Mouse (Mus musculus): ENCODE data around the gene Cckbr.
A peak's percentile ranks its signal among the peaks of the same experiment; 100 is the strongest.
"Not testable (repeated sequence)": the region's sequence is repeated elsewhere in the genome, so short reads cannot be mapped to it uniquely, and the experiment has no call there.

The Cckbr gene

GRCm38 (mm10) chr7:105437979-105438772 is 12.6 kb downstream of the Cckbr start:
- peak; percentile 43 to 60 for DNase-seq (ENCODE audit: low spot score in 2 of 2)

GRCm38 (mm10) chr7:105441426-105441825 is 15.9 kb downstream of the Cckbr start:
- DNase-seq (ENCODE audit: low spot score in 2 of 2), result no peak

- no peak for DNase-seq (ENCODE audit: low spot score in 2 of 2)
Measured at GRCm38 (mm10) chr7:105445076-105445475, 19.5 kb downstream of the Cckbr start.

DNA sequence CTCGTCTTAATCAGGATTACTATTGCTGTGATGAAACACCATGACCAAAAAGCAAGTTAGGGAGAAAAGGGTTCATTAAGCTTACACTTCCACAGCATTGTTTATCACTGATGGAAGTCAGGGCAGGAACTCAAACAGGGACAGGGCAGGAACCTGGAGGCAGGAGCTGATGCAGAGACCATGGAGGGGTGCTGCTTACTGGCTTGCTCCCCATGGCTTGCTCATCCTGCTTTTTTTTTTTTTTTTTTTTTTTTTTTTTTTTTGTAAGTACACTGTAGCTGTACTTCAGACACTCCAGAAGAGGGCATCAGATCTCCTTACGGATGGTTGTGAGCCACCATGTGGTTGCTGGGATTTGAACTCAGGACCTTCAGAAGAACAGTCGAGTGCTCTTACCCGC is 27.8 kb downstream of the Cckbr start:
- not testable (repeated sequence) for DNase-seq (ENCODE audit: low spot score in 2 of 2)

- DNase-seq (ENCODE audit: low spot score in 2 of 2), result no peak
Measured at GRCm38 (mm10) chr7:105458546-105458945, 33.0 kb downstream of the Cckbr start.

DNA sequence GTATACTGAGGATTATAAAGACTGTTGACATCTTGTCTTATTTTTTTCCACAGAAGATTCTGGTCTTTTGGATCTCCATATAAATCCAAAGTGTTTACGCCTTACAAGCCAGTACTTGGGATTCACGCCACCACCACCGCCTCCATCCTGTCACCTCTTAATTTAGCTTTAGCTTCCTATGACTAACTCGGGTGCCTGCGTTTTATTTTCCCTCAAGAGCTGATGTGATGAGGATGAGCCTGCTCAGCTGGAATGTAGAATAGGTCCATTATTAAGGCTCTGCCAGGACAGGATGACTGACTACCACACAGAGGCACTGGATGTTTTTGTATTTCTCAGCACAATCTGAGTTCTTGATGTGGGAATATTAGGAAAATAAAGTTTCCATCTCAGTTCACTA is 40.0 kb downstream of the Cckbr start:
- peak; percentile 68 to 84 for DNase-seq (ENCODE audit: low spot score in 2 of 2)

DNA sequence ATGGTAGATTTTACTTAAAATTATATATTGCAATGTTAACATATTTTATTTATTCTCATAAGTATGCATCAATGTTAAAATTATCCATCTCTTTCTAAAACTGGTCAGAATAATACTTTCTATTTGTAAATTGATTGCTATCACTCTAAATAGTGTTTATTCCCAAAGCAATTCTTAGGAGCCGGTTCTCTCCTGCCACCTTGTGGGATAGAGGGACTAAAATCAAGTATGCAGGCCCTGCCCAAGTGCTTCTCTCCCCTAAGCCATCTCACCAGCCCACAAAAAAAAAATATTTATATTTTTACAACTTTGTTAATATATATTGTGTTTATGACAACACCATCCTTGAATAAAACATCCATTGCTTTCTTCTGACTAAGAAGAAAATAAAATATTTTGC is 47.1 kb downstream of the Cckbr start:
- peak in 1 of 2 experiments; percentile 43 for DNase-seq (ENCODE audit: low spot score in 2 of 2)

GRCm38 (mm10) chr7:105474771-105475315 is 49.3 kb downstream of the Cckbr start:
- no peak for DNase-seq (ENCODE audit: low spot score in 2 of 2)

DNA sequence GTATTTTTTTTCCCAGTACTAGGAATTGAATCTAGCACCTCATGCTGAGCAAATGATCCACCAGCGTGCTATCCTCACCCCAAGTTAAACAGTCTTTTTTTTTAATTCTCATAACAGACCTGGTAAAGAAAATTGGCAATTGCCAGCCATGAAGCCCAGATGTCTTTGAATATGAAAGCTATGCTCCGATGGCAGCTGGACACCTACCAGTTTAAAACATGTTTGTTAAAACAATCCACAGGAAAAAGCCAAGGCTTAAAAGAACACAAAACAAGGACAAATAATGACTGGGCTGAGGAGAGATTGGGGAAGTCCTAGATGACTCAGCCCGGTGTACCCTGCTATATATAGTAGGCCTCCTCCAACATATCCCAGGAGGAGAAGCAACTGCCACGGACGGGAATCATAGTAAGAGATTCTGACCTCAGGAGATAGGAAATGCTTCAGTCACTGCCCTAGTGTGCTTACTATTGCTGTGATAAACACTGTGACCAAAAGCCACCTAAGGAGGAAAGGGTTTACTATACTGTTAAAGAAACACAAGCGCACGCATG is 49.9 kb downstream of the Cckbr start:
- no peak for DNase-seq (ENCODE audit: low spot score in 2 of 2)

DNA sequence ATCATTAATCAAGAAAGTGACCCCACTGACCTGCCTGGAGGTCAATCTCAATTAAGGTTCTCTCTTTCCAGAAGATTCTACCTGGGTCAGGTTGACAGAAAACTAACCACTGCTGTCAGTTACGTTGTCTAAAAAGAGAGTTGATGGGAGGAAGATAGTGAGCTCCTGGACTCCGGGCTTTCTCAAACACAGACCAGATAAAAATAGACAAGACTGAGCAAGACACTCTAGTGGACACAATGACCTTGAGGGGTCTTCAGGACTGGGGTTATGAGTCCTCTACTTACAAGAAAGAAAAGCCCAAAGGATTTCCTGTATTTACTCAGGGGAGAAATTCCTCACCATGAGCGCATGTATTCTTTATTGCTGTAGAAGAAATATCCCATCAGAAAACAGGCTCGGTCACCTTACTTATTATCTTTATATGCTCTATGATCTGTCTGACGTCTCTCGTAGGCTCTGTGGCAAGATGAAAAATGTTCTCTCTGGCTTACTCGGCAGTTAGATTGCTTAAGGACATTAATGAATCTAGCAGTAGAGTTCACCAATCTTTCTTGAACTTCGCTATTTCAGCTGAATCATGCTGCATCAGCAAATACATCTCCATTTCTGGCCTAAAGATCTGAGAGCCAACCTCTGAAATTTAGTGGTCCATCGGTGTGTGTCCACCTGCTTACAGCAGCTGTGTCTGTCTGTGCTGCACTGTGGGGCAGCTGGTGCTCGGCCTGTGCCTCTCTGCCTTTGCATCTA is 51.3 kb downstream of the Cckbr start:
- no peak for DNase-seq (ENCODE audit: low spot score in 2 of 2)

GRCm38 (mm10) chr7:105477433-105477700 is 51.8 kb downstream of the Cckbr start:
- DNase-seq (ENCODE audit: low spot score in 2 of 2), result no peak

DNA sequence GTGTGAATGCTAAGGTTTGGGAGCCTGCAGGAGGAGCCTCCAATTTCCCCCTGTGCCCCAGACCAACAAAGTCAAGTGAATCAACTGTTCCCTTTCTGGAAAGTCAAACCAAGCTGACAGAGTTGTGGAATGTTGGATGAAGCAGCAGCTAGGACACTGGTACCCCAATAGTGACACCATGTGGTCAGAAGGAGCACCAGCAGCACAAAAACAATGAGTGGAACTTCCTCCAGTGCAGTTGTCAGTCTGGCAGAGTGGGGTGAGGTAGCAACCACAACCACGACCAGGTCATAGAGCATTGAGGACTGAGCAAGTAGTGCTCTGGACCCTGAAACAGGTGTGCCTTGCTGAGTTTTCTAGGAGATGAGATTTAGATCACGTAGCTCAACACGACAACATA is 52.3 kb downstream of the Cckbr start:
- peak; percentile 72 to 77 for DNase-seq (ENCODE audit: low spot score in 2 of 2)

DNA sequence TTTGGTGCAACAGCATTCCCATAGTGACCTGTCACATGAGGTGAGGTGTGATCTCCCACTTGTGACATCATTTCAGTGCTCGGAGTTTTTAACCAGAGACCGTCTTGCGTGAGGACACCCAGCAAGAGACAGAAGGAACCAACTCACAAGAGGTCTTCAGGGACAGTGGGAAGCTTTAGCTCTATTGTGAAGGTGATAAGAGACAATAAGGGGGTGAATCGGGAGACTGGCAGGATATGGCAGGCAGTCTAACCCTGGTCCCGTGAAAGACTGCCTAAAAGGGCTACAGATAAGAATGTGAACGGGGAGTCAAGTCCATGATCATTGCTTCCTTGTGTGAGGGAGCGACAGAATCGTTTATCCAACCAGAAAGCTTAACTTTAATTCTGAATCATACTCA is 52.8 kb downstream of the Cckbr start:
- DNase-seq (ENCODE audit: low spot score in 2 of 2), result no peak

- DNase-seq (ENCODE audit: low spot score in 2 of 2), result no peak
Measured at GRCm38 (mm10) chr7:105479232-105479631, 53.7 kb downstream of the Cckbr start.

DNA sequence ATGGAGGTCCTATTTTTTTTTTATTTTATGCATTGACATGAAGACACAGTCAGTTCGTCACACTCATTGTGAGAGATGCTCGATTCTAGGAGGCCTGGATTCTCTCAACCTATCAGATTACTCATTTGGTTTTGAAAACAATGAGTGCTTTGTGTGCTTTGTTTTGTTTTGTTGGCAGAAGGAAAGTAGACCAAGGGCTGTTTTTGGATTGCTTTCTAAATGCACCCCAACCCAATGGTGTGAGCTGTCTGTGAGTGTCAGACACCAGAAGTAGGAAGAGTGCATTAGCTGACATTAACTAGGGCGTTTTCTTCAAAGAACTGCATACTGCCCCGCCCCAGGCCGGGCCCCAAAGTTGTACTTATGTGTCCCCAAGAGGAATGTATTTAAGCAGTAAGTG is 54.5 kb downstream of the Cckbr start:
- DNase-seq (ENCODE audit: low spot score in 2 of 2), result no peak

- DNase-seq (ENCODE audit: low spot score in 2 of 2), result peak in 1 of 2 experiments; percentile 34
Measured at GRCm38 (mm10) chr7:105480561-105481504, 55.3 kb downstream of the Cckbr start.

DNA sequence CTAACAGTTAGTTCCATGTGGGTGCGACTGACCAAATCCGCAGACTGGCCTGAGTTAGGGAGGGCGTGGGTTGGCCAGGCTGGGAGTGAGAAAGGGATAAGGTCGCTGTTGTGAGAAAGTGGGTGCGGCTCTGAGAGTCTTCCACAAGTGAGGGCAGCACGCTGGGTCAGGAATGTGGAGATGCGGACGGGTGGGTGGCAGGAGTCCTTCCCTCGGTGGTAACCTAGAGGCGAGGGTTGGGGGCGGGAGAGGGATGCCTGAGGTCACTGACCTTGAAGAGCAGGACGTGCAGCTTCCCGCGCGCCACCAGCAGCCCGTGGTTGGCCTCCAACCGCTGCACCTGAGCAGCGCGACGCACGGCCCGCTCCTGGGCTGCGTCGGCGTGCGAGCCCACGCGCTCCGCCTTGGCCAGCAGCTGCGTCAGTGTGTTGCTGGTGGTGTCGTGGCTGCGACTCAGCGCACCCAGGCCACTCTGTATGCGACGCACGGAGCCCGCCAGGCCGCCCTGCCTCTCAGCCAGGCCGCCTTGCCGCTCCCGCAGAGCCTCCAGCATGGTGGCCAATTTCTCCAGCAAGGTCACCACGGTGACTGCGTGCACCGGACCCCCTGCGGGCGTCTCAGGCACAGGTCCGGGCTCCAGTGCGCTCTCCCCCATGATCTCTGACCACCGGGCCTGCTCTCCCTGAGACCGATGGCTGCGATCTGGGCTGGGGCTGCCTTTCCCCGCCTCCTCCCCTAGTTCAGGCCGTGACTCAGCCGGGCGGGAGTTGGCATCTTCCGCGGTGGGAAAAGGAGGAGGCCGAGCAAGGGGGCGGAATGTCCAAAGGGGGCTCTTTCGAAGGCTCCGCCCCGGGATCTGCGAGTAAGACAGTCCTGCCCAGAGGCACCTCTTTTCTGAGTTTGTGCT is 56.2 kb downstream of the Cckbr start, which contains the start of gene Cavin3:
Gene Cavin3 (minus strand): TSS at position 796 of the 907 bp plus-strand sequence.
- peak; percentile 68 to 76 for DNase-seq (ENCODE audit: low spot score in 2 of 2)

- DNase-seq (ENCODE audit: low spot score in 2 of 2), result no peak
Measured at GRCm38 (mm10) chr7:105482426-105482825, 56.9 kb downstream of the Cckbr start.

- no peak for DNase-seq (ENCODE audit: low spot score in 2 of 2)
Measured at GRCm38 (mm10) chr7:105485029-105485428, 59.5 kb downstream of the Cckbr start.

- peak; percentile 41 to 77 for DNase-seq (ENCODE audit: low spot score in 2 of 2)
Measured at GRCm38 (mm10) chr7:105487104-105487876, 61.8 kb downstream of the Cckbr start.

Data from right cerebral cortex, postnatal 10 days (tissue).